Mouse (Mus musculus) CH12.LX (cell line): Measurements from ENCODE around the gene 1810049J17Rik. TPM values are rescaled to one million over a fixed set of nuclear protein-coding genes. Genes with fewer than 3 reads are reported as not detected.

Experiments
- DNase-seq: peaks from one replicate; pipeline ENCODE4 v3.0.0-alpha.2; 2013; ENCODE audit errors: extremely low read depth
- H3K27ac ChIP-seq: 2 replicates; pipeline ENCODE4 v1.5.1; 2012; ENCODE audit warnings: low read depth, mild to moderate bottlenecking, control low read depth, moderate library complexity; ENCODE audit not compliant: insufficient read depth
- H3K27me3 ChIP-seq: replicated peaks from 2 replicates; pipeline ENCODE3; 2012; ENCODE audit warnings: inconsistent platforms
- H3K36me3 ChIP-seq, 2 experiments: replicated peaks in 1 of 2; 2 replicates each; pipeline versions ENCODE3 to v1.6.1; 2012; ENCODE audit warnings: inconsistent platforms in 1 of 2, low read length in 1 of 2, mild to moderate bottlenecking in 1 of 2, mixed read lengths in 1 of 2, moderate library complexity in 1 of 2; ENCODE audit not compliant: control insufficient read depth in 1 of 2, insufficient read depth in 1 of 2
- H3K4me1 ChIP-seq, 2 experiments: 2 replicates each; pipeline ENCODE4 v1.6.1; 2012; ENCODE audit warnings: inconsistent platforms in 1 of 2, moderate library complexity in 1 of 2; ENCODE audit not compliant: insufficient read depth in 2 of 2, control insufficient read depth in 1 of 2
- H3K4me2 ChIP-seq: 2 replicates; pipeline ENCODE4 v1.6.1; 2012; ENCODE audit warnings: low read depth, mild to moderate bottlenecking, control low read depth; ENCODE audit not compliant: poor library complexity, insufficient read depth, severe bottlenecking
- H3K4me3 ChIP-seq, 3 experiments: fragments of 150-350 bp in 1 of 3; sonication (generic) in 1 of 3; replicated peaks in 1 of 3; 2 replicates each; pipeline versions ENCODE3 to v1.5.1; 2011 to 2012; ENCODE audit warnings: low read depth in 2 of 3, low read length in 2 of 3, mild to moderate bottlenecking in 2 of 3, moderate library complexity in 2 of 3, control low read depth in 1 of 3, improper control_type of control experiment in 1 of 3, inconsistent platforms in 1 of 3, mixed read lengths in 1 of 3; ENCODE audit not compliant: poor library complexity in 1 of 3
- H3K79me2 ChIP-seq: replicated peaks from 2 replicates; pipeline ENCODE4 v1.6.1; 2012; ENCODE audit warnings: mild to moderate bottlenecking, moderate library complexity; ENCODE audit not compliant: control insufficient read depth, poor library complexity, insufficient read depth, severe bottlenecking; ENCODE audit errors: extremely low read depth
- H3K9ac ChIP-seq: 2 replicates; pipeline ENCODE4 v1.6.1; 2012; ENCODE audit warnings: low read depth, mild to moderate bottlenecking, control low read depth, moderate library complexity; ENCODE audit not compliant: insufficient read depth
- H3K9me3 ChIP-seq: replicated peaks from 2 replicates; pipeline ENCODE3; 2012; ENCODE audit warnings: low read length, inconsistent platforms, mixed read lengths
- CHD1 ChIP-seq: IDR thresholded peaks from 2 replicates; pipeline ENCODE4 v1.6.1; 2012; ENCODE audit warnings: low read depth, low read length, improper control_type of control experiment, inconsistent platforms
- E2F4 ChIP-seq: IDR thresholded peaks from 2 replicates; pipeline ENCODE4 v1.6.1; 2011; ENCODE audit warnings: low read depth, low read length, improper control_type of control experiment; ENCODE audit not compliant: insufficient replicate concordance
- ELF1 ChIP-seq: IDR thresholded peaks from 2 replicates; pipeline ENCODE4 v1.6.1; 2014; ENCODE audit warnings: low read depth, mild to moderate bottlenecking, inconsistent platforms, low read length, improper control_type of control experiment
- HCFC1 ChIP-seq: IDR thresholded peaks from 2 replicates; pipeline ENCODE4 v1.6.1; 2012; ENCODE audit warnings: low read depth, mild to moderate bottlenecking, inconsistent platforms, low read length, improper control_type of control experiment
- JUN ChIP-seq: IDR thresholded peaks from 2 replicates; pipeline ENCODE4 v1.6.1; 2011; ENCODE audit warnings: low read depth, mild to moderate bottlenecking, low read length, improper control_type of control experiment, moderate library complexity; ENCODE audit not compliant: insufficient read depth
- JUND ChIP-seq: conservative IDR thresholded peaks from 2 replicates; pipeline ENCODE4 v1.6.1; 2011; ENCODE audit warnings: low read depth, low read length, improper control_type of control experiment
- MAFK ChIP-seq: IDR thresholded peaks from 2 replicates; pipeline ENCODE4 v1.6.1; 2011; ENCODE audit warnings: low read length, improper control_type of control experiment; ENCODE audit not compliant: insufficient replicate concordance
- MAX ChIP-seq: IDR thresholded peaks from 2 replicates; pipeline ENCODE4 v1.6.1; 2011; ENCODE audit warnings: low read length, improper control_type of control experiment
- MEF2A ChIP-seq: IDR thresholded peaks from 2 replicates; pipeline ENCODE4 v1.6.1; 2014; ENCODE audit warnings: low read depth, mild to moderate bottlenecking, inconsistent platforms, low read length, improper control_type of control experiment, borderline replicate concordance
- MYC ChIP-seq: IDR thresholded peaks from 2 replicates; pipeline ENCODE4 v1.6.1; 2011; ENCODE audit warnings: low read depth, mild to moderate bottlenecking, improper control_type of control experiment, low read length
- NELFE ChIP-seq: IDR thresholded peaks from 2 replicates; pipeline ENCODE4 v1.6.1; 2011; ENCODE audit warnings: low read depth, low read length, improper control_type of control experiment
- NRF1 ChIP-seq: IDR thresholded peaks from 2 replicates; pipeline ENCODE4 v1.6.1; 2014; ENCODE audit warnings: low read depth, mild to moderate bottlenecking, inconsistent platforms, low read length, improper control_type of control experiment, moderate library complexity
- SMC3 ChIP-seq: IDR thresholded peaks from 2 replicates; pipeline ENCODE4 v1.6.1; 2011; ENCODE audit warnings: low read depth, low read length, improper control_type of control experiment
- TBP ChIP-seq: conservative IDR thresholded peaks from 2 replicates; pipeline ENCODE4 v1.6.1; 2011; ENCODE audit warnings: low read depth, low read length, improper control_type of control experiment
- TCF12 ChIP-seq: IDR thresholded peaks from 2 replicates; pipeline ENCODE4 v1.6.1; 2014; ENCODE audit warnings: low read depth, mild to moderate bottlenecking, inconsistent platforms, low read length, improper control_type of control experiment
- ZC3H11A ChIP-seq: IDR thresholded peaks from 2 replicates; pipeline ENCODE4 v1.6.1; 2012; ENCODE audit warnings: low read depth, mild to moderate bottlenecking, inconsistent platforms, low read length, improper control_type of control experiment
- dilution Hi-C: fragments of 300-500 bp; cut with MboI; formaldehyde crosslinking; loops from 2 replicates; pipeline ENCODE4 v1.14.3; 2020; ENCODE audit warnings: low sequenced_read_pairs; ENCODE audit not compliant: extremely low pct_unique_long_range_greater_than_20kb, extremely low pct_ligation_motif_present
- in situ Hi-C: fragments of 300-500 bp; cut with MboI; formaldehyde crosslinking; loops from 3 replicates; pipeline ENCODE4 v1.14.3; 2019; ENCODE audit warnings: low sequenced_read_pairs, low pct_ligation_motif_present, low pct_unique_long_range_greater_than_20kb, mixed read lengths
- polyA plus RNA-seq: library from polyadenylated mRNA; unstranded; fragments of >175 nt; gene quantifications from 2 replicates; pipeline ENCODE4 v1.2.1, GENCODE M21; 2012; ENCODE audit warnings: low read depth; ENCODE audit not compliant: insufficient read length
- total RNA-seq, 2 experiments: library from RNA; depleted of rRNA; stranded (reverse); fragments of 300-350 nt in 1 of 2; fragments of >200 nt in 1 of 2; gene quantifications; 2 replicates each; pipeline ENCODE4 v1.2.3; 2012 to 2014

Gene 1810049J17Rik
- total and polyA plus RNA-seq, 3 experiments, result 17.6 TPM; not detected in 2

DNA sequence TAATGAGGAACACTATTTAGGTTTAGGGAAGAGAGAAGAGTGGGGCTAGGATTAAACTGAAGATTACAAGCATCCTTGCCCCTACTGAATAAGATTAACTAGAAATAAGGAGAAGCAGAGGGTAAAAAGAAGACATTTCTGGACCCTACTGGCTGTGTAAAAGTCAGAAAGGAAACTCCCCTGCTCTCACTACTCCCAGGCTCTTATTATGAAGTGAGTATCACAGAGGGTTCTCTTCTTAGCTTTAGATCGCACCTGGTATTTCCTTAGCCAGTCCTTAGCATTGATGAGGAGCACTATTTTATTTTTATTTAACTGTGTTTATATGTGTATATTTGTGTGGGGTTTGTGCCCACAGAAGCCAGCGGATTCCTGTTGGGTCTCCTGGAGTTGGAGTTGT lies 25.5 kb downstream of the 1810049J17Rik start:
- no peaks in the 10 kb centered on the region for H3K36me3 ChIP-seq
- H3K9ac ChIP-seq, result no peak overlapping the region
- dilution Hi-C loops, result loop anchor here (25.0 kb wide), 1 partner anchor 109 kb away; no protein-coding TSS in a partner anchor
- H3K27ac ChIP-seq, result no peak overlapping the region
- TF ChIP-seq MAX, result no peak
- no peaks in the 10 kb centered on the region for H3K27me3 ChIP-seq
- no peaks in the 10 kb centered on the region for H3K79me2 ChIP-seq
- peaks cover 0 to 30% of the 10 kb centered on the region in 2 experiments; a peak in 2 of 4 replicates for H3K4me1 ChIP-seq
- peak; percentile 28 for DNase-seq
- H3K9me3 ChIP-seq, result no peaks in the 10 kb centered on the region
- no peak overlapping the region for H3K4me2 ChIP-seq
- H3K4me3 ChIP-seq, result no peak overlapping the region
- in situ Hi-C loops, result no loop called here

DNA sequence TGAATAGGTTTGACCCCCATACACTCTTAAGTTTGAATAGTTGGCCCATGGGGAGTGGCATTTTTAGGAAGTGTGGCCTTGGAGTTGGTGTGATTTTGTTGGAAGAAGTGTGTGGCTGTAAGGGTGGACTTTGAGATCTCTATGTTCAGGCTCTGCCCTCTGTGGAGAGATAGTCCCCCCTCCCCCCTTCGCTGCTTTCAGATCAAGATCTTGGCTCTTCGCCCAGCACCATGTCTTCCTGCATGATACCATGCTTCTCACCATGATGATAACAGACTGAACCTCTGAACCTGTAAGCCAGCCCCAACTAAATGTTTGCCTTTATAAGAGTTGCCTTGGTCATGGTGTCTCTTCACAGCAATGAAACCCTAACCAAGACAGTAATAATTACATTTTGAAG lies 29.9 kb downstream of the 1810049J17Rik start:
- in situ Hi-C loops (no loop called here), dilution Hi-C loops (loop anchor here (25.0 kb wide), 1 partner anchor 104 kb away; no protein-coding TSS in a partner anchor)
- H3K9ac ChIP-seq, result no peak overlapping the region
- H3K9me3 ChIP-seq, result no peaks in the 10 kb centered on the region
- no peak overlapping the region for H3K4me2 ChIP-seq
- no peak overlapping the region for H3K27ac ChIP-seq
- no peaks in the 10 kb centered on the region for H3K27me3 ChIP-seq
- peaks cover 0 to 19% of the 10 kb centered on the region in 2 experiments; a peak in 2 of 4 replicates for H3K4me1 ChIP-seq
- H3K36me3 ChIP-seq, result no peaks in the 10 kb centered on the region
- DNase-seq, result no peak
- no peaks in the 10 kb centered on the region for H3K79me2 ChIP-seq
- TF ChIP-seq NRF1 (no peak), MYC (no peak), NELFE (no peak), JUND (no peak), MAX (no peak), TBP (no peak)
- TF ChIP-seq, all 38 proteins: peak for 0
- no peak overlapping the region for H3K4me3 ChIP-seq

- dilution Hi-C loops, result loop anchor here (25.0 kb wide), 1 partner anchor 103 kb away; no protein-coding TSS in a partner anchor
Measured at GRCm38 (mm10) chr15:12290330-12290729, 31.4 kb downstream of the 1810049J17Rik start.

More at GRCm38 (mm10) chr15:12290330-12290729, 31.4 kb downstream of the 1810049J17Rik start:
- no peaks in the 10 kb centered on the region for H3K27me3 ChIP-seq
- H3K4me3 ChIP-seq, result no peak overlapping the region
- H3K27ac ChIP-seq, result no peak overlapping the region
- in situ Hi-C loops, result no loop called here
- no peak overlapping the region for H3K4me2 ChIP-seq
- no peaks in the 10 kb centered on the region for H3K36me3 ChIP-seq
- no peak for DNase-seq
- H3K9ac ChIP-seq, result no peak overlapping the region
- H3K9me3 ChIP-seq, result peaks cover 2% of the 10 kb centered on the region
- TF ChIP-seq CHD1 (no peak), NELFE (no peak), HCFC1 (no peak), MEF2A (no peak), E2F4 (no peak), MAX (no peak), MAFK (no peak), ZC3H11A (no peak), ELF1 (no peak), TCF12 (no peak), JUN (no peak), NRF1 (no peak), SMC3 (no peak)
- TF ChIP-seq, all 38 proteins: peak for 0
- Histone ChIP-seq H3K4me1 (peaks cover 0 to 13% of the 10 kb centered on the region in 2 experiments; a peak in 2 of 4 replicates), H3K79me2 (no peaks in the 10 kb centered on the region)
